Mouse (Mus musculus): ENCODE data around the gene Ttc7b.

Ttc7b gene

GRCm38 (mm10) chr12:100407371-100407770, 113.3 kb downstream of the Ttc7b start:
- no peak for DNase-seq

DNA sequence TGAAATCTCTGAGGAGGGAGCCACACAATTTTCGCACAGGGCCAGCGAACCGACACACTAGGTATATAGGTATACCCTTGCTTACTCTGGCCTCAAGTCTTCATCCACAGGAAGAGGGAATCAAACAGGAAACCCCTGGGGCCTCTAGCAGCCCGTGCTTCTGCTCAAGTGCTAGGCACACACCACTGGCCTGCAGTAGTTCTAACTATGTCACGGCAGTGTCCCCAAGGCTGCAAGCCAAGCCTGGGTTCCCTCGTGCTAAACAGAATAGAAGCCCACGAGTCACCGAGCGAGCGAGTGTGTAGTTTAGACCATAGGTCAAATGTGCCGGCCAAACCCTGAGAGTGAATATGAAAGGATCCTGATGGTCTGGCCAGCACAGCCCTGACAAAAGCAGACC, 114.5 kb downstream of the Ttc7b start:
- DNase-seq = no peak

- DNase-seq = no peak
These were observed 115.1 kb downstream of the Ttc7b start for GRCm38 (mm10) chr12:100405512-100406030.

GRCm38 (mm10) chr12:100404430-100404829, 116.2 kb downstream of the Ttc7b start:
- DNase-seq = no peak

GRCm38 (mm10) chr12:100403005-100403324, 117.7 kb downstream of the Ttc7b start:
- DNase-seq = no peak

DNA sequence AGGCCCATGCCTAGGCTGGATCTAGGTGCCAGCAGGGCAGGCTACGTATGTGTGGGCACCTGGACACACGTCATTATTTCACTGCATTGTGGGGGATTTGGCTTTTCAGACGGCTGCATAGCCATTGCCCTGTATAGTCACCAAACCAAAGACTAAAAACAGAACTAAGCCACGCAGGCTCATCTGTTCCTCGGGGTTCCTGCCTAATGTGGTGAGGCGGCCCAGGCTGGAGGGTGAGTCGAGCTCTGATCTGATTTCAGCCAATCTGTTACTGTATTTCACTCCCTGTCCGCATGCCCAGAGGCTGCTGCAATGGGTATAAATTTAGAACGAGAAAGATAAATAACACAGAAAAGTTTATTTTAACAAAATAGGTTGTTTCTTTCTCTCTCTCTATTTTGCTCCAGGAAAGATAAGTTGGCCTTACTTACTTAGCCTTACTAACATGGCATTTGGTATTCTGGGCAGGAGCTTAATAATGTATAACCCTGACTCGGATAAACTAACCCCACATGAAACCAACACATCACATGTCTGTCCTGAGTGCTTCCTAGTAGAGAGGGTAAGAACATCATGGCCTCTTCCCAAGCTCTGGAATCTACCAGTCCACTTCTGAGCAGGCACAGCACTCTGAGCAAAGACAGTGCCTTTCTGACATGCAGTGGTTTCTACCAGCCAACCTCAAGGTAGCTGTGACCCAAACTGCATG, 118.2 kb downstream of the Ttc7b start:
- DNase-seq = no peak

GRCm38 (mm10) chr12:100400119-100400518, 120.5 kb downstream of the Ttc7b start:
- DNase-seq = no peak

GRCm38 (mm10) chr12:100399126-100399727, 121.4 kb downstream of the Ttc7b start:
- no peak for DNase-seq

GRCm38 (mm10) chr12:100398268-100398943, 122.2 kb downstream of the Ttc7b start:
- no peak for DNase-seq

DNA sequence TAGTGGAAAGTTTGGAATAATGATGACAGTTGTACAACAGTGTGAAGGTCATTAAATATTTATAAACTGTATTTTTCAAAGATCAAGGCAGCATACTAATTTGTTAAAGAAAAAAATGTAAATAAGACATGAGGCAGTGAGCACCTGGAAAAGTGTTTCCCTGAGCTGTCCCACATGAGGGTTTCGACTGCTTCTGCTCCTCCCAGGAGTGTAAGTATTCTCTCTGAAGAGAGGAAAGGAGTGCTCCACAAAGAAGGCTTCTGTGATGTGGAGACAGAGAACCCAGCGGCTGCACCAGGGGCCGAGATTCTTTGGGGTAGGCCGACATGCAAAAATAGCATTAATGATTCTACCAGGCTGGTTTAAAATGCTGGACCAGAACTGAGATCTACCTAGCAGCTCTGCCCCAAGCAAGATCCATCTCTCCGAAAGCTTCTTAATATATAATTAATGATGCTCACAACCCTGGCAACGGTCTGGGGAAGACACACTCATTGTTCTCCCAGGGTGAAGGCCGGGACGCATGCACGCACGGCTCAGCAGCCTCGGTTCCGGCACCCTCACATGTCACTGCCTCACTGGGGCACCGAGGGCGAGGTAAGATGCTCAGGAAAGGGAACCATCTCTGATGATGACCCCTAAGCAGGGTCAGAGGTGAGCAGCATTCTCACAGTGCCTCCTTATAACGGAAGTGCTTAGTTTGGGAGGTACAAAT, 123.0 kb downstream of the Ttc7b start:
- no peak for DNase-seq

- DNase-seq = no peak
These were observed 123.8 kb downstream of the Ttc7b start for GRCm38 (mm10) chr12:100396806-100397205.

DNA sequence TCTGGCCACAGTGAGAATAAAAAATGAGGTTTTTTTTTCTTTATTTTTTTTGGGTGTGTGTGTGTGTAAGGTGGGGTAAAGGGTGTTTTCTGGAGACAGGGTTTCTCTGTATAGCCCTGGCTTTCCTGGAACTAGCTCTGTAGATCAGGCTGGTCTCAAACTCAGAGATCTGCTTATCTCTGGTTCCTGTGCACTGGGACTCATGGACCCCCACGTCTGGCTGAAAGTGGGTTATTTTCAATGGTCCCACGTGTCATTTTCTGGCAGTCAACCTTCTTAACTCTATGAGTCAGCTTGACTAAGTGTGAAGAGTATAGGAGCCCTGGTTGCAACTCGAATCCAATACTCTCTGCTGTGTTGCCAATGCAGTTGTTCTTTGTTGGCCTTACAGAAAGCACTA, 127.1 kb downstream of the Ttc7b start:
- DNase-seq = no peak

DNA sequence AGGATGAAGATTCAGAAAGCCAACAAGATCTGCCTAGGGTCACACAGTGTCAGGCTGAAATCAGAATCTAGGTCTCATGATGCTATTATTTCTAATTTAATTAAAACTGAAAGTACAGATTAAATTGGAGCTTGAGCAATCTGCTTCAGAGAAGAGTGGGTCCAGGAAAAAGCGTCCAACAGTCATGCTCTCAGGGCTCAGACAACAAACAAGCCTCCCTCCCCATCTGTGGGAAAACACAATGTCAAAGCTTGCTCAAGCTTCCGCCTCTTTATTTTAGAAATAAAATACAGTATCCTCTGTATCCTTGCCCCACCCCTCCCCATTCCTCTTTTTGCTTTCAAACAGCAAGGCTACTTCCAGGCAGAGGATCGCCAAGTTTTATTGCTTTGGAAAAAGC, 127.5 kb downstream of the Ttc7b start:
- no peak for DNase-seq

GRCm38 (mm10) chr12:100392466-100392865, 128.2 kb downstream of the Ttc7b start:
- DNase-seq = no peak

DNA sequence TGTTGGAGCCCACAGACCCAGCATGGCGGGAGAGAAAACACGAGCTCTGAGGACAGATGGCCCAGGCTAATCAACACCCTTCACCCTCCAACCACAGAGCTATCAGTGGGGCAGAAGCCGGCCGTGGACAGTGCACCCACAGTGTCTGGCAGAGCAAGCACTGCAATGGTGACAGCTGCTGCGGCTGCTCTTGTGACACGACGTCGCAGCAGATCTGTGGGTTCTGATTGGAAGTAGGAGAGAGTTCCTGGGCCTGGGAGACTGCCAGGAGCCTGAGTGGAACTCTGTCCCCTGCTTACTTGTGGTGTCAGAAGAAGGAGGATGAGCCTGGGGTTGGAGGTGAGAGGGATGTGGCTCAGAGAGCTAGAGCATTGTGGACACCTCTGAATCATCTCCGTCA, 128.7 kb downstream of the Ttc7b start:
- no peak for DNase-seq

DNA sequence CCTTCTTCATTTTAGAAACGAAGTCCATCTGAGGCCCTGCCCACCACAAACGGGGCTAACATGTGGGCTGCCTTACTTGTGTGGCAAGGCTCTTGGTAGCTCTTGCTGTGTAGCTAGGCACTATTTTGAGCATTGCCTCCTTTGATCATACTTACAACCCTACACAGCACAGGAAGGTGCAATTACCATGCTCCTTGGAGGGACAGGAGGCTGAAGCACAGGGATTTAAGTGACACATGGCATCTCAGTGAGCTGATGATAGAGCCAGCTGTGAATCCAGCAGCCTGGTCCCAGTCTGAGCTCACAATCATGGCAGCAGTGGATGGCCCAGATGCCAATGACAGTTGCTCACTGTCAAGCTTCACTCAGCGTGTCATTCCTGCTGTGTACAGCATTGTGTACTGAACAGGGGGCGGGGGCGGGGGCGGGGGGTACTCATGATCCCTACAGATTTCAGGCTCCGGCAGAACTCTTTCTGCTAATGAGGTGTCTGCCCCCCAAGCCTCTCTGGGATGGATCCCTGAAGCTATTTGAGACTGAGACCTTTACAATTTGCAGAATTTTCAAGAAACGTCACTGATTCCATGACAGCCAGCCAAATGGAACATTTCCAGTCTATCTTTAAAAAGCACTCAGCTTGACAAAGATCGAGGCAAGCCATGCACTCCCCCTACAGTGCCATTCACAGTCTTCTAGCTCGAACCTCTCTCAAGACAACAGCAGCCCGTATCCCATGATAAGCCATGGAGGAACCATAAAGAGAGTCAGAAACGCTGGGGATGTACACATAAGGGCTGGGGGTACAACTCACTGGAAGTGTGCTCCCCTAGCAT, 130.5 kb downstream of the Ttc7b start:
- no peak for DNase-seq

GRCm38 (mm10) chr12:100386259-100386658, 134.4 kb downstream of the Ttc7b start:
- DNase-seq = no peak

GRCm38 (mm10) chr12:100382526-100382925, 138.1 kb downstream of the Ttc7b start:
- no peak for DNase-seq

DNA sequence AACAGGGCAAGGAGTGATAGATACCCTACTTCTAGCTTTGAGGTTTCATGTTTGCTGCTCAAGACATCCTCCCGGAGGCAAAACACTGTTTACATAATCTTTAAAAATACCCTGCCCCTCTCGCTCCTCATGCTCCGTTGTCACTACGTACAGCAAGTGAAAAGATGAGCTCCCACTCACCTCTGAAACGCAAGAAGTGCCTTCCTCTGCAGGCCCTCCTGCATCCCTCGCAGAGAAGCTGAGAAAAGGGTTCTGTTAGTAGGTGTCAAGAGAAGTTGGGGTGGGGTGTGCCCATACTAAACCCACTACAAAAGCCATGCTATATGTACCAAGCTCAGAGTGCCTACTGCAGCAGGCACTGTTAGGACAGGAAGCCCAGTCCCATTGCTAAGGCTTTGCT, 138.7 kb downstream of the Ttc7b start:
- no peak for DNase-seq

DNA sequence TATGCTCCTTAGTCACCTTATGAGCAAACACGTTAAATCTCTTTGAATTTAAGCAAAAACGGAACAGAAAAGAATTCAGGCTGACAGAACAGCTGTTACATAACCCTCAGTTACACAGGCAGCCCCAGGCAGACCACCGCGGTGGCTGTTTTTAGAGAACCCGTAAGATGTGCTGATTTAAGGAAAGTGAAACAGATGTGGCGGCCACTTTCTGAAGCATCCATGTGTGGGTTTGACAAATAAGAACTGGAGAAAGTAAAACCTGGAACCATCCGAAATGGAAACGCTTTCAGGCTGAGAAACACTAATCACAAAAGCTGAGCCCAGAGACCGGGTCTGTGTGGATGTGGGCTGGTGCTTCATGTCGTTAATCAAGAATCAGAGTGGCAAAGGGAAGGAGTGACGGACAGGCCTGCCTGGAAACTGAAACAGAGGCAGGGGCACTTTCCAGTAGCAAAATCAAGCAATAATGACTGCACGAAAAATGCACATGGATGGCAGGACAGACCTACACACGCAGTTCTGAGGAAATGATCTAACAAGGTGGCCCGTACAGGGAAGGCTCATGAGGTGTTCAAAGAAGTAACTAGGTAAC, 139.8 kb downstream of the Ttc7b start:
- DNase-seq = peak; percentile 13

GRCm38 (mm10) chr12:100379833-100380232, 140.8 kb downstream of the Ttc7b start:
- no peak for DNase-seq

GRCm38 (mm10) chr12:100378266-100378665, 142.4 kb downstream of the Ttc7b start:
- no peak for DNase-seq

Data from embryo, embryonic 11 days (tissue).